Mouse (Mus musculus) embryonic facial prominence, embryonic 10.5 days (tissue): Measurements from ENCODE around the gene Pou2f3. TPM values are rescaled to one million over a fixed set of nuclear protein-coding genes. Genes with fewer than 3 reads are reported as not detected.

Source experiments
- DNase-seq: peaks from one replicate; pipeline ENCODE4 v3.0.0-alpha.2; 2017; ENCODE audit warnings: low spot score
- H3K27ac ChIP-seq: fragments of 300-500 bp; sonication (generic); replicated peaks from 2 replicates; pipeline ENCODE4 v1.5.1; 2016; ENCODE audit warnings: mild to moderate bottlenecking
- H3K27me3 ChIP-seq: fragments of 300-500 bp; sonication (generic); replicated peaks from 2 replicates; pipeline ENCODE4 v1.6.1; 2016; ENCODE audit warnings: low read depth, mild to moderate bottlenecking; ENCODE audit not compliant: poor library complexity, severe bottlenecking
- H3K36me3 ChIP-seq: fragments of 300-500 bp; sonication (generic); replicated peaks from 2 replicates; pipeline ENCODE4 v1.6.1; 2016; ENCODE audit warnings: mild to moderate bottlenecking, moderate library complexity
- H3K4me1 ChIP-seq: fragments of 300-500 bp; sonication (generic); 2 replicates; pipeline ENCODE4 v1.6.1; 2016
- H3K4me3 ChIP-seq: fragments of 300-500 bp; sonication (generic); 2 replicates; pipeline ENCODE4 v1.5.1; 2016; ENCODE audit warnings: mild to moderate bottlenecking, moderate library complexity
- H3K9me3 ChIP-seq: fragments of 300-500 bp; sonication (generic); 2 replicates; pipeline ENCODE4 v1.6.1; 2016; ENCODE audit warnings: mild to moderate bottlenecking
- WGBS: fragments of 180-500 bp; shearing (Covaris S2); methylation state at CpG from one replicate; pipeline ENCODE4 v1.1.7; 2016; 5-methylcytosine and 5-hydroxymethylcytosine counted together
- polyA plus RNA-seq: library from polyadenylated mRNA; unstranded; fragments of >200 nt; fragmentation: Nextera tagmentation; extraction: Ambion mirVana; gene quantifications from 2 replicates; pipeline ENCODE4 v1.2.1, GENCODE M21; 2016

The Pou2f3 gene
- polyA plus RNA-seq, 1 experiment from 2014 or later = not detected

GRCm38 (mm10) chr9:43116134-43116996 is 93.8 kb downstream of the Pou2f3 start, which contains the start of gene Tmem136:
Gene Tmem136, minus strand, starts transcription at chr9:43116570.
- peak within 1 kb of the TSS; percentile 83 for H3K27ac ChIP-seq
- 4% methylated on average over 55 of the region's 55 CpGs for WGBS
- DNase-seq = peak; percentile 80

GRCm38 (mm10) chr9:43115431-43116133 is 94.6 kb downstream of the Pou2f3 start:
- 22% methylated on average over 12 of the region's 12 CpGs for WGBS
- peak overlapping the region; percentile 83 for H3K27ac ChIP-seq

More at GRCm38 (mm10) chr9:43116134-43116996, 93.8 kb downstream of the Pou2f3 start, which contains the start of gene Tmem136:
- Histone ChIP-seq H3K27me3 (0 out of 2 replicates have a peak, but pooled peaks cover 4% of the 10 kb centered on the region), H3K36me3 (peaks cover 10% of the 10 kb centered on the region), H3K4me1 (peaks cover 18% of the 10 kb centered on the region), H3K4me3 (peak within 1 kb of the TSS; percentile 97), H3K9me3 (no peaks in the 10 kb centered on the region)

GRCm38 (mm10) chr9:43114833-43115232 is 95.3 kb downstream of the Pou2f3 start:
- H3K4me3 ChIP-seq = no peak overlapping the region
- peaks cover 23% of the 10 kb centered on the region for H3K36me3 ChIP-seq
- no peak overlapping the region for H3K27ac ChIP-seq
- WGBS = 89% methylated on average over 4 of the region's 4 CpGs
- peaks cover 18% of the 10 kb centered on the region for H3K4me1 ChIP-seq
- no peak for DNase-seq
- no peaks in the 10 kb centered on the region for H3K9me3 ChIP-seq
- 0 out of 2 replicates have a peak, but pooled peaks cover 4% of the 10 kb centered on the region for H3K27me3 ChIP-seq

More at GRCm38 (mm10) chr9:43115431-43116133, 94.6 kb downstream of the Pou2f3 start:
- Histone ChIP-seq H3K36me3 (peaks cover 18% of the 10 kb centered on the region), H3K9me3 (no peaks in the 10 kb centered on the region), H3K4me3 (peak overlapping the region; percentile 97), H3K27me3 (0 out of 2 replicates have a peak, but pooled peaks cover 4% of the 10 kb centered on the region), H3K4me1 (peaks cover 18% of the 10 kb centered on the region)
- no peak for DNase-seq

- H3K36me3 ChIP-seq = peaks cover 23% of the 10 kb centered on the region
- 88% methylated on average over 8 of the region's 8 CpGs for WGBS
- H3K27me3 ChIP-seq = no peaks in the 10 kb centered on the region
These were observed 99.7 kb downstream of the Pou2f3 start for GRCm38 (mm10) chr9:43110286-43110980.

GRCm38 (mm10) chr9:43109125-43109524 is 101.0 kb downstream of the Pou2f3 start:
- DNase-seq = no peak
- no peaks in the 10 kb centered on the region for H3K9me3 ChIP-seq
- no peak overlapping the region for H3K4me3 ChIP-seq
- peaks cover 20% of the 10 kb centered on the region for H3K4me1 ChIP-seq
- 84% methylated on average over 7 of the region's 7 CpGs for WGBS
- peaks cover 23% of the 10 kb centered on the region for H3K36me3 ChIP-seq
- H3K27me3 ChIP-seq = no peaks in the 10 kb centered on the region
- H3K27ac ChIP-seq = no peak overlapping the region

More at GRCm38 (mm10) chr9:43110286-43110980, 99.7 kb downstream of the Pou2f3 start:
- no peak for DNase-seq
- no peak overlapping the region for H3K4me3 ChIP-seq
- H3K27ac ChIP-seq = no peak overlapping the region
- H3K4me1 ChIP-seq = peaks cover 18% of the 10 kb centered on the region
- no peaks in the 10 kb centered on the region for H3K9me3 ChIP-seq

GRCm38 (mm10) chr9:43108721-43109120 is 101.4 kb downstream of the Pou2f3 start:
- no peak overlapping the region for H3K4me3 ChIP-seq
- WGBS = 87% methylated on average over 3 of the region's 3 CpGs
- no peak for DNase-seq

GRCm38 (mm10) chr9:43108081-43108480 is 102.1 kb downstream of the Pou2f3 start:
- 69% methylated on average over 1 of the region's 1 CpGs for WGBS

More at GRCm38 (mm10) chr9:43108721-43109120, 101.4 kb downstream of the Pou2f3 start:
- Histone ChIP-seq H3K36me3 (peaks cover 23% of the 10 kb centered on the region), H3K27ac (no peak overlapping the region), H3K27me3 (no peaks in the 10 kb centered on the region), H3K9me3 (no peaks in the 10 kb centered on the region), H3K4me1 (peaks cover 24% of the 10 kb centered on the region)

GRCm38 (mm10) chr9:43107555-43107954 is 102.6 kb downstream of the Pou2f3 start:
- WGBS = 63% methylated on average over 5 of the region's 5 CpGs
- no peak for DNase-seq
- H3K4me3 ChIP-seq = no peak overlapping the region
- peaks cover 36% of the 10 kb centered on the region for H3K4me1 ChIP-seq
- H3K36me3 ChIP-seq = peaks cover 23% of the 10 kb centered on the region
- no peak overlapping the region for H3K27ac ChIP-seq
- no peaks in the 10 kb centered on the region for H3K27me3 ChIP-seq
- H3K9me3 ChIP-seq = no peaks in the 10 kb centered on the region

More at GRCm38 (mm10) chr9:43108081-43108480, 102.1 kb downstream of the Pou2f3 start:
- no peak overlapping the region for H3K27ac ChIP-seq
- no peaks in the 10 kb centered on the region for H3K27me3 ChIP-seq
- H3K36me3 ChIP-seq = peaks cover 23% of the 10 kb centered on the region
- no peaks in the 10 kb centered on the region for H3K9me3 ChIP-seq
- no peak for DNase-seq
- peaks cover 30% of the 10 kb centered on the region for H3K4me1 ChIP-seq
- no peak overlapping the region for H3K4me3 ChIP-seq

- peaks cover 21% of the 10 kb centered on the region for H3K36me3 ChIP-seq
- peaks cover 40% of the 10 kb centered on the region for H3K4me1 ChIP-seq
- 41% methylated on average over 10 of the region's 10 CpGs for WGBS
- H3K27me3 ChIP-seq = no peaks in the 10 kb centered on the region
- DNase-seq = no peak
- peak within 1 kb of the TSS; percentile 84 for H3K4me3 ChIP-seq
- H3K9me3 ChIP-seq = no peaks in the 10 kb centered on the region
- H3K27ac ChIP-seq = peak within 1 kb of the TSS; percentile 94
These were observed 103.0 kb downstream of the Pou2f3 start, which contains the start of gene Arhgef12 for GRCm38 (mm10) chr9:43107187-43107517. Gene Arhgef12, minus strand, starts transcription at chr9:43107239.

GRCm38 (mm10) chr9:43106426-43107186 is 103.6 kb downstream of the Pou2f3 start:
- 23% methylated on average over 22 of the region's 22 CpGs for WGBS
- H3K4me1 ChIP-seq = peaks cover 43% of the 10 kb centered on the region
- H3K4me3 ChIP-seq = peak overlapping the region; percentile 84
- no peaks in the 10 kb centered on the region for H3K27me3 ChIP-seq
- H3K36me3 ChIP-seq = peaks cover 20% of the 10 kb centered on the region
- DNase-seq = no peak
- H3K27ac ChIP-seq = peak overlapping the region; percentile 94
- no peaks in the 10 kb centered on the region for H3K9me3 ChIP-seq

GRCm38 (mm10) chr9:43105664-43106361 is 104.4 kb downstream of the Pou2f3 start:
- Histone ChIP-seq H3K36me3 (peaks cover 13% of the 10 kb centered on the region), H3K27me3 (no peaks in the 10 kb centered on the region), H3K4me1 (peaks cover 43% of the 10 kb centered on the region), H3K9me3 (no peaks in the 10 kb centered on the region), H3K4me3 (peak overlapping the region; percentile 84), H3K27ac (peak overlapping the region; percentile 94)
- peak; percentile 93 for DNase-seq
- under 1% methylated on average over 91 of the region's 91 CpGs for WGBS
